Mouse (Mus musculus): Measurements from ENCODE around the gene Nup155. TPM values are rescaled to one million over a fixed set of nuclear protein-coding genes. Genes with fewer than 3 reads are reported as not detected.
"Not testable (repeated sequence)": the region's sequence is repeated elsewhere in the genome, so short reads cannot be mapped to it uniquely, and the experiment has no call there.

The Nup155 gene
- total RNA-seq, 1 experiment: 133 TPM

GRCm38 (mm10) chr15:8098774-8099749 lies 10.0 kb upstream of the Nup155 start, which contains the start of gene Wdr70:
Gene Wdr70 (minus strand): TSS chr15:8099209.
- Histone ChIP-seq H3K4me3 (ENCODE audit: insufficient read depth in 1 of 2, low read depth in 1 of 2, low read length in 2 of 2, poor library complexity in 1 of 2, severe bottlenecking in 1 of 2) (peak within 1 kb of the TSS; percentile 92 to 93), H3K9ac (ENCODE audit: insufficient read depth, low read depth, low read length, poor library complexity, severe bottlenecking) (peak within 1 kb of the TSS; percentile 92), H3K36me3 (ENCODE audit: control insufficient read depth, insufficient read depth, low read length, poor library complexity, severe bottlenecking) (peaks cover 10% of the 10 kb centered on the region), H3K27ac (ENCODE audit: insufficient read depth, low read depth, low read length, poor library complexity, severe bottlenecking) (peak within 1 kb of the TSS; percentile 34; the same call in 1 of the 2 replicates), H3K9me3 (ENCODE audit: control insufficient read depth, insufficient read depth, low read depth, low read length) (no peaks in the 10 kb centered on the region), H3K4me1 (ENCODE audit: control insufficient read depth in 2 of 2, insufficient read depth in 2 of 2, low read length in 2 of 2, poor library complexity in 1 of 2) (no peaks in the 10 kb centered on the region; a peak in 1 of 4 replicates)
- peak; percentile 93 for DNase-seq (ENCODE audit: low read depth, low spot score)
- no peak for TF ChIP-seq ZNF384 (IDR thresholded peaks at IDR 0.05; ENCODE audit: low read depth, low read length)
- TF ChIP-seq HCFC1 (IDR thresholded peaks at IDR 0.05; ENCODE audit: borderline replicate concordance, insufficient read depth, low read length): peak; percentile 84
- no peak for TF ChIP-seq ZC3H11A (IDR thresholded peaks at IDR 0.05; ENCODE audit: borderline replicate concordance, low read depth, low read length)
- no peak for TF ChIP-seq MAFK (IDR thresholded peaks at IDR 0.05; ENCODE audit: insufficient read depth, low read depth, low read length)
- no peak for TF ChIP-seq CHD2 (IDR thresholded peaks at IDR 0.05; ENCODE audit: low read depth, low read length)
- in situ Hi-C loops (cut with MboI; ENCODE audit: low sequenced_read_pairs in 2 of 2, unreplicated experiment in 2 of 2): no loop called here

GRCm38 (mm10) chr15:8101975-8102542 lies 7.0 kb upstream of the Nup155 start:
- H3K9me3 ChIP-seq (ENCODE audit: control insufficient read depth, insufficient read depth, low read depth, low read length); H3K4me1 ChIP-seq (ENCODE audit: control insufficient read depth in 2 of 2, insufficient read depth in 2 of 2, low read length in 2 of 2, poor library complexity in 1 of 2); DNase-seq (ENCODE audit: low read depth, low spot score); H3K27ac ChIP-seq (ENCODE audit: insufficient read depth, low read depth, low read length, poor library complexity, severe bottlenecking); H3K36me3 ChIP-seq (ENCODE audit: control insufficient read depth, insufficient read depth, low read length, poor library complexity, severe bottlenecking); H3K9ac ChIP-seq (ENCODE audit: insufficient read depth, low read depth, low read length, poor library complexity, severe bottlenecking): not testable (repeated sequence)
- H3K4me3 ChIP-seq (ENCODE audit: insufficient read depth in 1 of 2, low read depth in 1 of 2, low read length in 2 of 2, poor library complexity in 1 of 2, severe bottlenecking in 1 of 2): peak overlapping the region in 1 of 2 experiments; percentile 34; a peak in 2 of 4 replicates
- in situ Hi-C loops (cut with MboI; ENCODE audit: low sequenced_read_pairs in 2 of 2, unreplicated experiment in 2 of 2): loop anchor here in 1 of 2 experiments (25.0 kb wide), 1 partner anchor 915 kb away; no protein-coding TSS in a partner anchor

GRCm38 (mm10) chr15:8108360-8108965 lies 610 bp upstream of the Nup155 start:
- Histone ChIP-seq H3K9ac (ENCODE audit: insufficient read depth, low read depth, low read length, poor library complexity, severe bottlenecking) (peak overlapping the region; percentile 66), H3K4me3 (ENCODE audit: insufficient read depth in 1 of 2, low read depth in 1 of 2, low read length in 2 of 2, poor library complexity in 1 of 2, severe bottlenecking in 1 of 2) (peak overlapping the region; percentile 99), H3K27ac (ENCODE audit: insufficient read depth, low read depth, low read length, poor library complexity, severe bottlenecking) (peak overlapping the region; percentile 13; the same call in 1 of the 2 replicates), H3K9me3 (ENCODE audit: control insufficient read depth, insufficient read depth, low read depth, low read length) (no peaks in the 10 kb centered on the region), H3K4me1 (ENCODE audit: control insufficient read depth in 2 of 2, insufficient read depth in 2 of 2, low read length in 2 of 2, poor library complexity in 1 of 2) (no peaks in the 10 kb centered on the region; a peak in 1 of 4 replicates), H3K36me3 (ENCODE audit: control insufficient read depth, insufficient read depth, low read length, poor library complexity, severe bottlenecking) (peaks cover 6% of the 10 kb centered on the region)
- in situ Hi-C loops (cut with MboI; ENCODE audit: low sequenced_read_pairs in 2 of 2, unreplicated experiment in 2 of 2): loop anchor here in 1 of 2 experiments (25.0 kb wide), 1 partner anchor 921 kb away; no protein-coding TSS in a partner anchor
- DNase-seq (ENCODE audit: low read depth, low spot score): no peak
- no peak for TF ChIP-seq MAFK (IDR thresholded peaks at IDR 0.05; ENCODE audit: insufficient read depth, low read depth, low read length)
- no peak for TF ChIP-seq CHD2 (IDR thresholded peaks at IDR 0.05; ENCODE audit: low read depth, low read length)
- TF ChIP-seq ZNF384 (IDR thresholded peaks at IDR 0.05; ENCODE audit: low read depth, low read length): no peak
- no peak for TF ChIP-seq ZC3H11A (IDR thresholded peaks at IDR 0.05; ENCODE audit: borderline replicate concordance, low read depth, low read length)
- no peak for TF ChIP-seq HCFC1 (IDR thresholded peaks at IDR 0.05; ENCODE audit: borderline replicate concordance, insufficient read depth, low read length)

DNA sequence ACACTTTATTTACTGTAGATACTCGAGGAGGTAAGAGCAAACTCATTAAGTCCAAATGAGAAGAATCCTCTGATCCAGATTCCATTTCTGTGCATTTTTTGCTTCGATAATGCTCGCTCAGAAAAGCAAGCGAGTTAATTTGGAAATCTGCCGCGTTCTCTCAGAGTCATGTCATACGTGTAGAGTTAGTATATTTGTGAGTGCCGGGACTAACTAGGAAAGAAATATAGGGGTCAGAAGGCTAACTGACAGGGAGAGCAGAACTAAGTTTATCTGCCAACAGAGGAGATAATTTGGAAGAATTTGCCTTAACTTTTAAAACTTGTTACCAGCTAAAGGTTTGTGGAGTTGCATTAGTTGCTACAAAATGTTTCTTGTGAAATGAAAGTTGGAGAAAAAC lies 709 bp downstream of the Nup155 start:
- TF ChIP-seq ZNF384 (IDR thresholded peaks at IDR 0.05; ENCODE audit: low read depth, low read length) (no peak), ZC3H11A (IDR thresholded peaks at IDR 0.05; ENCODE audit: borderline replicate concordance, low read depth, low read length) (no peak), HCFC1 (IDR thresholded peaks at IDR 0.05; ENCODE audit: borderline replicate concordance, insufficient read depth, low read length) (no peak), MAFK (IDR thresholded peaks at IDR 0.05; ENCODE audit: insufficient read depth, low read depth, low read length) (no peak), CHD2 (IDR thresholded peaks at IDR 0.05; ENCODE audit: low read depth, low read length) (no peak)
- DNase-seq (ENCODE audit: low read depth, low spot score): no peak
- no peaks in the 10 kb centered on the region for H3K9me3 ChIP-seq (ENCODE audit: control insufficient read depth, insufficient read depth, low read depth, low read length)
- peak overlapping the region; percentile 98; the same call in 1 of the 2 replicates for H3K9ac ChIP-seq (ENCODE audit: insufficient read depth, low read depth, low read length, poor library complexity, severe bottlenecking)
- peak overlapping the region; percentile 99 for H3K4me3 ChIP-seq (ENCODE audit: insufficient read depth in 1 of 2, low read depth in 1 of 2, low read length in 2 of 2, poor library complexity in 1 of 2, severe bottlenecking in 1 of 2)
- H3K27ac ChIP-seq (ENCODE audit: insufficient read depth, low read depth, low read length, poor library complexity, severe bottlenecking): no peak overlapping the region
- peaks cover 11% of the 10 kb centered on the region for H3K36me3 ChIP-seq (ENCODE audit: control insufficient read depth, insufficient read depth, low read length, poor library complexity, severe bottlenecking)
- no peaks in the 10 kb centered on the region; a peak in 1 of 4 replicates for H3K4me1 ChIP-seq (ENCODE audit: control insufficient read depth in 2 of 2, insufficient read depth in 2 of 2, low read length in 2 of 2, poor library complexity in 1 of 2)
- in situ Hi-C loops (cut with MboI; ENCODE audit: low sequenced_read_pairs in 2 of 2, unreplicated experiment in 2 of 2): loop anchor here in 1 of 2 experiments (25.0 kb wide), 1 partner anchor 922 kb away; no protein-coding TSS in a partner anchor
